Mouse (Mus musculus): ENCODE data around the gene Runx2.
A peak's percentile ranks its signal among the peaks of the same experiment; 100 is the strongest.

Runx2 gene

GRCm38 (mm10) chr17:44767375-44767774 is 47.2 kb downstream of the Runx2 start:
- no peak for DNase-seq

GRCm38 (mm10) chr17:44766975-44767374 is 47.6 kb downstream of the Runx2 start:
- DNase-seq = no peak

GRCm38 (mm10) chr17:44766318-44766717 is 48.3 kb downstream of the Runx2 start:
- DNase-seq = no peak

GRCm38 (mm10) chr17:44745378-44745777 is 69.2 kb downstream of the Runx2 start:
- no peak for DNase-seq

GRCm38 (mm10) chr17:44743780-44744179 is 70.8 kb downstream of the Runx2 start:
- no peak for DNase-seq

- no peak for DNase-seq
Observed at GRCm38 (mm10) chr17:44742246-44742645, 72.4 kb downstream of the Runx2 start.

- DNase-seq = no peak
Observed at GRCm38 (mm10) chr17:44738121-44738637, 76.4 kb downstream of the Runx2 start.

- DNase-seq = no peak
Observed at GRCm38 (mm10) chr17:44737275-44738120, 77.1 kb downstream of the Runx2 start.

GRCm38 (mm10) chr17:44735991-44736561 is 78.5 kb downstream of the Runx2 start:
- DNase-seq = peak; percentile 48

GRCm38 (mm10) chr17:44735223-44735990 is 79.2 kb downstream of the Runx2 start:
- peak; percentile 23 for DNase-seq

GRCm38 (mm10) chr17:44734501-44735222 is 79.9 kb downstream of the Runx2 start:
- peak; percentile 11 for DNase-seq

GRCm38 (mm10) chr17:44733544-44734310 is 80.9 kb downstream of the Runx2 start:
- DNase-seq = no peak

- DNase-seq = no peak
Observed at GRCm38 (mm10) chr17:44728464-44728863, 86.1 kb downstream of the Runx2 start.

GRCm38 (mm10) chr17:44727675-44728074 is 86.9 kb downstream of the Runx2 start:
- no peak for DNase-seq

GRCm38 (mm10) chr17:44724805-44725480 is 89.7 kb downstream of the Runx2 start:
- DNase-seq = no peak

GRCm38 (mm10) chr17:44724255-44724654 is 90.3 kb downstream of the Runx2 start:
- no peak for DNase-seq

GRCm38 (mm10) chr17:44722103-44722792 is 92.3 kb downstream of the Runx2 start:
- DNase-seq = no peak

GRCm38 (mm10) chr17:44718591-44718990 is 96.0 kb downstream of the Runx2 start:
- DNase-seq = no peak

GRCm38 (mm10) chr17:44718036-44718435 is 96.6 kb downstream of the Runx2 start:
- no peak for DNase-seq

GRCm38 (mm10) chr17:44714116-44714515 is 100.5 kb downstream of the Runx2 start:
- no peak for DNase-seq

GRCm38 (mm10) chr17:44713404-44713803 is 101.2 kb downstream of the Runx2 start:
- no peak for DNase-seq
